Mouse (Mus musculus) CH12.LX (cell line): ENCODE results near the gene Rbp2. TPM values are rescaled to one million over a fixed set of nuclear protein-coding genes. Genes with fewer than 3 reads are reported as not detected.

Experiments
- DNase-seq: peaks from one replicate; pipeline ENCODE4 v3.0.0-alpha.2; 2013; ENCODE audit errors: extremely low read depth
- H3K27ac ChIP-seq: 2 replicates; pipeline ENCODE4 v1.5.1; 2012; ENCODE audit warnings: low read depth, mild to moderate bottlenecking, control low read depth, moderate library complexity; ENCODE audit not compliant: insufficient read depth
- H3K27me3 ChIP-seq: replicated peaks from 2 replicates; pipeline ENCODE3; 2012; ENCODE audit warnings: inconsistent platforms
- H3K36me3 ChIP-seq, 2 experiments: replicated peaks in 1 of 2; 2 replicates each; pipeline versions ENCODE3 to v1.6.1; 2012; ENCODE audit warnings: inconsistent platforms in 1 of 2, low read length in 1 of 2, mild to moderate bottlenecking in 1 of 2, mixed read lengths in 1 of 2, moderate library complexity in 1 of 2; ENCODE audit not compliant: control insufficient read depth in 1 of 2, insufficient read depth in 1 of 2
- H3K4me1 ChIP-seq, 2 experiments: 2 replicates each; pipeline ENCODE4 v1.6.1; 2012; ENCODE audit warnings: inconsistent platforms in 1 of 2, moderate library complexity in 1 of 2; ENCODE audit not compliant: insufficient read depth in 2 of 2, control insufficient read depth in 1 of 2
- H3K4me2 ChIP-seq: 2 replicates; pipeline ENCODE4 v1.6.1; 2012; ENCODE audit warnings: low read depth, mild to moderate bottlenecking, control low read depth; ENCODE audit not compliant: poor library complexity, insufficient read depth, severe bottlenecking
- H3K4me3 ChIP-seq, 3 experiments: fragments of 150-350 bp in 1 of 3; sonication (generic) in 1 of 3; replicated peaks in 1 of 3; 2 replicates each; pipeline versions ENCODE3 to v1.5.1; 2011 to 2012; ENCODE audit warnings: low read depth in 2 of 3, low read length in 2 of 3, mild to moderate bottlenecking in 2 of 3, moderate library complexity in 2 of 3, control low read depth in 1 of 3, improper control_type of control experiment in 1 of 3, inconsistent platforms in 1 of 3, mixed read lengths in 1 of 3; ENCODE audit not compliant: poor library complexity in 1 of 3
- H3K79me2 ChIP-seq: replicated peaks from 2 replicates; pipeline ENCODE4 v1.6.1; 2012; ENCODE audit warnings: mild to moderate bottlenecking, moderate library complexity; ENCODE audit not compliant: control insufficient read depth, poor library complexity, insufficient read depth, severe bottlenecking; ENCODE audit errors: extremely low read depth
- H3K9ac ChIP-seq: 2 replicates; pipeline ENCODE4 v1.6.1; 2012; ENCODE audit warnings: low read depth, mild to moderate bottlenecking, control low read depth, moderate library complexity; ENCODE audit not compliant: insufficient read depth
- H3K9me3 ChIP-seq: replicated peaks from 2 replicates; pipeline ENCODE3; 2012; ENCODE audit warnings: low read length, inconsistent platforms, mixed read lengths
- BHLHE40 ChIP-seq: IDR thresholded peaks from 2 replicates; pipeline ENCODE4 v1.6.1; 2011; ENCODE audit warnings: mild to moderate bottlenecking, low read depth, low read length, improper control_type of control experiment
- CHD2 ChIP-seq: IDR thresholded peaks from 2 replicates; pipeline ENCODE4 v1.6.1; 2011; ENCODE audit warnings: low read length, improper control_type of control experiment
- EP300 ChIP-seq: IDR thresholded peaks from 2 replicates; pipeline ENCODE4 v1.6.1; 2011; ENCODE audit warnings: low read length, improper control_type of control experiment
- ETS1 ChIP-seq: conservative IDR thresholded peaks from 2 replicates; pipeline ENCODE4 v1.6.1; 2012; ENCODE audit warnings: low read depth, mild to moderate bottlenecking, inconsistent platforms, low read length, improper control_type of control experiment, moderate library complexity
- GABPA ChIP-seq: IDR thresholded peaks from 2 replicates; pipeline ENCODE4 v1.6.1; 2012; ENCODE audit warnings: low read depth, low read length, improper control_type of control experiment, inconsistent platforms; ENCODE audit not compliant: insufficient replicate concordance
- HCFC1 ChIP-seq: IDR thresholded peaks from 2 replicates; pipeline ENCODE4 v1.6.1; 2012; ENCODE audit warnings: low read depth, mild to moderate bottlenecking, inconsistent platforms, low read length, improper control_type of control experiment
- JUN ChIP-seq: IDR thresholded peaks from 2 replicates; pipeline ENCODE4 v1.6.1; 2011; ENCODE audit warnings: low read depth, mild to moderate bottlenecking, low read length, improper control_type of control experiment, moderate library complexity; ENCODE audit not compliant: insufficient read depth
- JUND ChIP-seq: conservative IDR thresholded peaks from 2 replicates; pipeline ENCODE4 v1.6.1; 2011; ENCODE audit warnings: low read depth, low read length, improper control_type of control experiment
- KAT2A ChIP-seq: IDR thresholded peaks from 2 replicates; pipeline ENCODE4 v1.6.1; 2012; ENCODE audit warnings: low read length, improper control_type of control experiment, inconsistent platforms; ENCODE audit not compliant: insufficient replicate concordance
- MAFK ChIP-seq: IDR thresholded peaks from 2 replicates; pipeline ENCODE4 v1.6.1; 2011; ENCODE audit warnings: low read length, improper control_type of control experiment; ENCODE audit not compliant: insufficient replicate concordance
- MAX ChIP-seq: IDR thresholded peaks from 2 replicates; pipeline ENCODE4 v1.6.1; 2011; ENCODE audit warnings: low read length, improper control_type of control experiment
- MEF2A ChIP-seq: IDR thresholded peaks from 2 replicates; pipeline ENCODE4 v1.6.1; 2014; ENCODE audit warnings: low read depth, mild to moderate bottlenecking, inconsistent platforms, low read length, improper control_type of control experiment, borderline replicate concordance
- MXI1 ChIP-seq: IDR thresholded peaks from 2 replicates; pipeline ENCODE4 v1.6.1; 2011; ENCODE audit warnings: mild to moderate bottlenecking, low read depth, low read length, improper control_type of control experiment
- MYC ChIP-seq: IDR thresholded peaks from 2 replicates; pipeline ENCODE4 v1.6.1; 2011; ENCODE audit warnings: low read depth, mild to moderate bottlenecking, improper control_type of control experiment, low read length
- NELFE ChIP-seq: IDR thresholded peaks from 2 replicates; pipeline ENCODE4 v1.6.1; 2011; ENCODE audit warnings: low read depth, low read length, improper control_type of control experiment
- NRF1 ChIP-seq: IDR thresholded peaks from 2 replicates; pipeline ENCODE4 v1.6.1; 2014; ENCODE audit warnings: low read depth, mild to moderate bottlenecking, inconsistent platforms, low read length, improper control_type of control experiment, moderate library complexity
- PAX5 ChIP-seq: IDR thresholded peaks from 2 replicates; pipeline ENCODE4 v1.6.1; 2012; ENCODE audit warnings: low read length, inconsistent platforms, mixed read lengths
- POLR2AphosphoS2 ChIP-seq: IDR thresholded peaks from 2 replicates; pipeline ENCODE4 v1.6.1; 2011; ENCODE audit warnings: low read depth, low read length, improper control_type of control experiment
- RAD21 ChIP-seq: IDR thresholded peaks from 2 replicates; pipeline ENCODE4 v1.6.1; 2011; ENCODE audit warnings: low read depth, mild to moderate bottlenecking, low read length, improper control_type of control experiment, moderate library complexity
- RCOR1 ChIP-seq: conservative IDR thresholded peaks from 2 replicates; pipeline ENCODE4 v1.6.1; 2012; ENCODE audit warnings: low read depth, mild to moderate bottlenecking, inconsistent platforms, low read length, improper control_type of control experiment
- SIN3A ChIP-seq: IDR thresholded peaks from 2 replicates; pipeline ENCODE4 v1.6.1; 2012; ENCODE audit warnings: low read length, improper control_type of control experiment, inconsistent platforms
- SMC3 ChIP-seq: IDR thresholded peaks from 2 replicates; pipeline ENCODE4 v1.6.1; 2011; ENCODE audit warnings: low read depth, low read length, improper control_type of control experiment
- TCF12 ChIP-seq: IDR thresholded peaks from 2 replicates; pipeline ENCODE4 v1.6.1; 2014; ENCODE audit warnings: low read depth, mild to moderate bottlenecking, inconsistent platforms, low read length, improper control_type of control experiment
- UBTF ChIP-seq: IDR thresholded peaks from 2 replicates; pipeline ENCODE4 v1.6.1; 2012; ENCODE audit warnings: low read depth, mild to moderate bottlenecking, inconsistent platforms, low read length, improper control_type of control experiment, moderate library complexity
- USF1 ChIP-seq: IDR thresholded peaks from 2 replicates; pipeline ENCODE4 v1.6.1; 2014; ENCODE audit warnings: low read depth, mild to moderate bottlenecking, inconsistent platforms, low read length, improper control_type of control experiment
- ZKSCAN1 ChIP-seq: IDR thresholded peaks from 2 replicates; pipeline ENCODE4 v1.6.1; 2012; ENCODE audit warnings: low read depth, inconsistent platforms, low read length, improper control_type of control experiment, borderline replicate concordance
- ZMIZ1 ChIP-seq: IDR thresholded peaks from 2 replicates; pipeline ENCODE4 v1.6.1; 2012; ENCODE audit warnings: low read depth, mild to moderate bottlenecking, inconsistent platforms, low read length, improper control_type of control experiment
- ZNF384 ChIP-seq: IDR thresholded peaks from 2 replicates; pipeline ENCODE4 v1.6.1; 2012; ENCODE audit warnings: low read depth, low read length, improper control_type of control experiment, inconsistent platforms
- dilution Hi-C: fragments of 300-500 bp; cut with MboI; formaldehyde crosslinking; loops from 2 replicates; pipeline ENCODE4 v1.14.3; 2020; ENCODE audit warnings: low sequenced_read_pairs; ENCODE audit not compliant: extremely low pct_unique_long_range_greater_than_20kb, extremely low pct_ligation_motif_present
- in situ Hi-C: fragments of 300-500 bp; cut with MboI; formaldehyde crosslinking; loops from 3 replicates; pipeline ENCODE4 v1.14.3; 2019; ENCODE audit warnings: low sequenced_read_pairs, low pct_ligation_motif_present, low pct_unique_long_range_greater_than_20kb, mixed read lengths
- polyA plus RNA-seq: library from polyadenylated mRNA; unstranded; fragments of >175 nt; gene quantifications from 2 replicates; pipeline ENCODE4 v1.2.1, GENCODE M21; 2012; ENCODE audit warnings: low read depth; ENCODE audit not compliant: insufficient read length
- total RNA-seq, 2 experiments: library from RNA; depleted of rRNA; stranded (reverse); fragments of 300-350 nt in 1 of 2; fragments of >200 nt in 1 of 2; gene quantifications; 2 replicates each; pipeline ENCODE4 v1.2.3; 2012 to 2014

Gene Rbp2
- total and polyA plus RNA-seq, 3 experiments: 1.7 to 1.9 (median 1.8) TPM

DNA sequence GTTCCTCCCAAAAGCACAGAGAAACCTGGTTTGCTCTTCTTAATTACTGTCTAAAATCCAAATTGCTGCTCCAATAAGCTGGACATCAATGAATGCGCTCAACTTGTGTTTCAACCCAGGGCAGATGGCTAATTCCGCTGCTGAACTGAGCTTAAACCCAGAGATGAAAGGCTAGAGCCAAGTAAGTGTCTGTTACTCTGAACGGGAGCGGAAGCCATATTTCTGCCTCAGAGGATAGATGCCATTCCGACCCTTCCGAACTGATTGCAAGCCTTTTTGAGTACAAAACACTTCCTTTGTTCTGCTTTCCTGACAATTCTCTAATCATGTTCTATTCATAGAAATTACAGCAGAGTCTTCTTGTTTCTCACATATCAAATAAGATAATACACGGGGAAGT lies 41.3 kb downstream of the Rbp2 start:
- Histone ChIP-seq H3K36me3 (no peaks in the 10 kb centered on the region), H3K27ac (no peak overlapping the region), H3K4me3 (no peak overlapping the region), H3K27me3 (peaks cover 2% of the 10 kb centered on the region), H3K4me2 (no peak overlapping the region), H3K9me3 (no peaks in the 10 kb centered on the region), H3K9ac (no peak overlapping the region), H3K4me1 (peaks cover 0 to 8% of the 10 kb centered on the region in 2 experiments; a peak in 2 of 4 replicates), H3K79me2 (no peaks in the 10 kb centered on the region)
- dilution Hi-C loops: no loop called here
- TF ChIP-seq TCF12: no peak
- TF ChIP-seq JUND: no peak
- TF ChIP-seq GABPA: no peak
- TF ChIP-seq SIN3A: no peak
- no peak for TF ChIP-seq NELFE
- no peak for TF ChIP-seq NRF1
- no peak for TF ChIP-seq UBTF
- no peak for TF ChIP-seq ZNF384
- no peak for TF ChIP-seq KAT2A
- TF ChIP-seq MEF2A: no peak
- TF ChIP-seq MAX: no peak
- TF ChIP-seq ETS1: no peak
- no peak for TF ChIP-seq HCFC1
- no peak for TF ChIP-seq SMC3
- no peak for DNase-seq
- in situ Hi-C loops: no loop called here

DNA sequence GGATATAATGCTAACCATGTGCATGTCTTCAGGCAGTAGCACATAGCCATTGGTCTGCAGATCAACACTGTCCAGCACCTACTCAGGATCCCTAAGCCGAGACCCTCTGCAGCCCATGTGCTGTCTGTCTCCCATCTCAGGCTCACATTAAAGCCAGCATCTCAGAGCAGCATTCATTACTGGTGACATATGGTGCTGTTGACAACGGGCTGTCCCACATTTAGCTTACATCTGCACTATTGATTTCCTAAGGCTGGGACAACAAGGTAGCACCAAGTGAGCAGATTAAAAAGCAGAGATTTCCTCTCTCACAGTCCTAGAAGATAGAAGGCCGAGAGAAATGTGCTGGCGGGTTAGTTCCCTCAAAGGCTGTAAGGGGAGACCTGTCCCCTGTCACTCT lies 43.9 kb downstream of the Rbp2 start:
- H3K4me2 ChIP-seq: no peak overlapping the region
- H3K36me3 ChIP-seq: no peaks in the 10 kb centered on the region
- H3K9ac ChIP-seq: no peak overlapping the region
- no peak overlapping the region for H3K4me3 ChIP-seq
- TF ChIP-seq RAD21 (no peak), JUN (no peak), CHD2 (no peak), RCOR1 (no peak), MAFK (no peak), GABPA (no peak), UBTF (no peak), PAX5 (no peak), JUND (no peak), MYC (no peak), MXI1 (no peak), USF1 (no peak), KAT2A (no peak), ZMIZ1 (no peak), POLR2AphosphoS2 (no peak), ZNF384 (no peak), EP300 (no peak), ZKSCAN1 (no peak), SIN3A (no peak), BHLHE40 (no peak)
- no peaks in the 10 kb centered on the region for H3K79me2 ChIP-seq
- H3K4me1 ChIP-seq: peaks cover 0 to 8% of the 10 kb centered on the region in 2 experiments; a peak in 2 of 4 replicates
- no peak overlapping the region for H3K27ac ChIP-seq
- in situ Hi-C loops (no loop called here), dilution Hi-C loops (no loop called here)
- H3K9me3 ChIP-seq: no peaks in the 10 kb centered on the region
- H3K27me3 ChIP-seq: no peaks in the 10 kb centered on the region
- DNase-seq: no peak
